Mouse (Mus musculus) ES-Bruce4 (cell line): ENCODE results near the gene Nudt21.

Experiments
- CTCF ChIP-seq: IDR thresholded peaks from one replicate; pipeline ENCODE4 v1.8.1; 2011; ENCODE audit warnings: low read depth, low read length
- EP300 ChIP-seq: IDR thresholded peaks from 2 replicates; pipeline ENCODE4 v1.6.1; 2011; ENCODE audit warnings: low read depth, low read length; ENCODE audit not compliant: insufficient read depth
- POLR2A ChIP-seq: IDR thresholded peaks from one replicate; pipeline ENCODE4 v1.8.1; 2011; ENCODE audit warnings: low read length; ENCODE audit not compliant: insufficient read depth

DNA sequence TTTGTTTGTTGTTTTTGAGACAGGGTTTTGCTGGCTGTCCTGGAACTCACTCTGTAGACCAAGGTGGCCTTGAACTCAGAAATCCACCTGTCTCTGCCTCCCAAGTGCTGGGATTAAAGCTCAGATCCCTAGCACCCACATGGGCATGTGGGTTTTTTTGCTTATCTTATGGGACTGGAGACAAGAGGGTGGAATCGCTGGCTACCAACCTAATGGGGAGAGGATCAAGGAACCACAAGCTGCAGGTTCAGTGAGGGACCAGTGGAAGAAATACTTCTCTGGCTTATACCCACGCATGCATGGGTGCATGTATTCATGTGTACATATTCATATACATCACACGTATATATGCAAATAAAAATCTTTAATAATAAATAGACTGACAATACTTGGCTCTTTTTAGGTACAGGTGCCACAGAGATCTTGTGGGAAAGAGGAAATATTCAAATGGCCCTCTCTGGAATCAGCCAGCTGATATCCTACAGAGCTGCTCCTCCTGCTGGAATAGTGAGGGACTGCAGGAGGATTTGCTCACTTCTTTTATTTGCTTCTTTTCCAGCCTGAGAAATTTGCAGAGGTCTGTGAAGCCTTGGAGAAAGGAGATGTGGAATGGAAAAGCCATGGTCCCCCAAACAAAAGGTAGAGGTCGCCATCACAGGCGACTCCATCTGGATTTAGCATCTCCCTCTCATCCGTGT, 20.5 kb upstream of the Nudt21 start:
- no peak for TF ChIP-seq EP300
- TF ChIP-seq CTCF = no peak
- no peak for TF ChIP-seq POLR2A
